Mouse (Mus musculus) hindbrain, embryonic 11.5 days (tissue): ENCODE data around the gene Hist1h2bj. TPM values are rescaled to one million over a fixed set of nuclear protein-coding genes. Genes with fewer than 3 reads are reported as not detected.

Experiments used
- polyA plus RNA-seq: library from polyadenylated mRNA; unstranded; fragments of >200 nt; fragmentation: Nextera tagmentation; extraction: Ambion mirVana; gene quantifications from 2 replicates; pipeline ENCODE4 v1.2.1, GENCODE M21; 2014

Gene Hist1h2bj
- polyA plus RNA-seq, 1 experiment from 2014 or later, result 15.2 TPM

Other genes with a start within 250 kb of the Hist1h2bj start
- 17.8 and 18.7 TPM in 2 replicates for gene Hist1h2bq, start 233.0 kb upstream of the Hist1h2bj start, polyA plus RNA-seq
- 2.1 TPM in 1 of 2 replicates, not detected in the other for gene Hist1h2ao, start 232.7 kb upstream of the Hist1h2bj start, polyA plus RNA-seq
- gene Hist1h4m, start 231.5 kb upstream of the Hist1h2bj start, polyA plus RNA-seq, result not detected in 2 replicates
- gene Hist1h4n, start 211.0 kb upstream of the Hist1h2bj start, polyA plus RNA-seq, result 13.4 and 14.6 TPM in 2 replicates
- gene Hist1h2ap, start 209.7 kb upstream of the Hist1h2bj start, polyA plus RNA-seq, result 4,676 and 4,856 TPM in 2 replicates
- gene Hist1h2br, start 209.5 kb upstream of the Hist1h2bj start, polyA plus RNA-seq, result 18.1 and 18.6 TPM in 2 replicates
- gene Zfp184, start 98.1 kb upstream of the Hist1h2bj start, polyA plus RNA-seq, result 25.7 and 27.8 TPM in 2 replicates
- gene Pom121l2, start 62.0 kb upstream of the Hist1h2bj start, polyA plus RNA-seq, result 0.11 TPM in 2 replicates
- 0.51 TPM in 1 of 2 replicates, not detected in the other for gene Prss16, start 33.5 kb upstream of the Hist1h2bj start, polyA plus RNA-seq
- gene Hist1h2ah, start 7.6 kb upstream of the Hist1h2bj start, polyA plus RNA-seq, result 8.4 and 11.9 TPM in 2 replicates
- gene Hist1h2bk, start 7.3 kb upstream of the Hist1h2bj start, polyA plus RNA-seq, result 7.2 and 10.2 TPM in 2 replicates
- gene Hist1h4i, start 1.9 kb upstream of the Hist1h2bj start, polyA plus RNA-seq, result 31.2 and 31.4 TPM in 2 replicates
- gene Hist1h2ag, start 270 bp upstream of the Hist1h2bj start, polyA plus RNA-seq, result 58.7 and 60.3 TPM in 2 replicates
- not detected in 2 replicates for gene Vmn1r188, start 41.2 kb downstream of the Hist1h2bj start, polyA plus RNA-seq
- not detected in 2 replicates for gene Vmn1r189, start 62.6 kb downstream of the Hist1h2bj start, polyA plus RNA-seq
- gene Vmn1r191, start 140.8 kb downstream of the Hist1h2bj start, polyA plus RNA-seq, result not detected in 2 replicates
- not detected in 2 replicates for gene Vmn1r192, start 147.9 kb downstream of the Hist1h2bj start, polyA plus RNA-seq
- gene Vmn1r193, start 179.9 kb downstream of the Hist1h2bj start, polyA plus RNA-seq, result not detected in 2 replicates
- not detected in 2 replicates for gene Vmn1r194, start 201.0 kb downstream of the Hist1h2bj start, polyA plus RNA-seq
- not detected in 2 replicates for gene Vmn1r195, start 227.3 kb downstream of the Hist1h2bj start, polyA plus RNA-seq
- not detected in 2 replicates for gene Vmn1r196, start 246.7 kb downstream of the Hist1h2bj start, polyA plus RNA-seq